Mouse (Mus musculus) gastrocnemius, postnatal 25 days (tissue): ENCODE results near the gene Srebf1. TPM values are rescaled to one million over a fixed set of nuclear protein-coding genes. Genes with fewer than 3 reads are reported as not detected.

Experiments used
- microRNA-seq, 2 experiments: library from miRNA; unstranded; fragments of <30 nt; microRNA quantifications; one replicate each; pipeline ENCODE4 v1.2.0; 2021; ENCODE audit warnings: borderline replicate concordance in 2 of 2
- total RNA-seq, 2 experiments: library from RNA; stranded (reverse); gene quantifications; 1 replicate in 1 of 2; 2 replicates in 1 of 2; pipeline ENCODE4 v1.2.3; 2021

Gene Srebf1
- total RNA-seq, 2 experiments from 2014 or later, result 16.8 to 20.0 TPM

Small RNA genes lying within 50 kb of the gene (microRNA-seq; reads per million reads assigned to microRNA genes)
- gene Mir6921, result 0 reads per million in 2 experiments
- 0 reads per million in 2 experiments for gene Mir6922

Other genes starting within 250 kb of the Srebf1 start
- 1 to 10 TPM; 2.6 to 3.7 TPM for gene Pemt, start 176.1 kb downstream of the Srebf1 start, total RNA-seq
- 10 to 100 TPM; 17.3 to 21.6 TPM for gene Rai1, start 117.6 kb downstream of the Srebf1 start, total RNA-seq
- 10 to 100 TPM; 45.8 to 54.3 TPM for gene Tom1l2, start 130.3 kb upstream of the Srebf1 start, total RNA-seq
- gene Drc3, start 130.7 kb upstream of the Srebf1 start, total RNA-seq, result under 1 TPM; 0.59 to 0.86 TPM
- 10 to 100 TPM; 45.2 to 50.9 TPM for gene Gid4, start 194.6 kb upstream of the Srebf1 start, total RNA-seq
- gene Atpaf2, start 195.9 kb upstream of the Srebf1 start, total RNA-seq, result 10 to 100 TPM; 27.0 to 31.1 TPM
- 10 to 100 TPM; 22.5 to 24.2 TPM for gene Drg2, start 232.0 kb upstream of the Srebf1 start, total RNA-seq
- gene Myo15, start 246.8 kb upstream of the Srebf1 start, total RNA-seq, result under 1 TPM in 1 of 2 experiments, not detected in 1; 0.03 TPM